Mouse (Mus musculus): ENCODE results near the gene Vwa3b.
"Not testable (repeated sequence)": the region's sequence is repeated elsewhere in the genome, so short reads cannot be mapped to it uniquely, and the experiment has no call there.

The Vwa3b gene

GRCm38 (mm10) chr1:37025962-37026686, at the start of gene Vwa3b:
Gene Vwa3b, plus strand, starts transcription at chr1:37026596.
- DNase-seq (ENCODE audit: low spot score), result no peak

GRCm38 (mm10) chr1:36976770-36977169, 49.6 kb upstream of the Vwa3b start:
- no peak for DNase-seq (ENCODE audit: low spot score)

GRCm38 (mm10) chr1:36982191-36982961, 44.0 kb upstream of the Vwa3b start:
- DNase-seq (ENCODE audit: low spot score), result no peak

- DNase-seq (ENCODE audit: low spot score), result no peak
Observed at GRCm38 (mm10) chr1:36983754-36984153, 42.6 kb upstream of the Vwa3b start.

- DNase-seq (ENCODE audit: low spot score), result no peak
Observed at GRCm38 (mm10) chr1:36984406-36984805, 42.0 kb upstream of the Vwa3b start.

- DNase-seq (ENCODE audit: low spot score), result no peak
Observed at GRCm38 (mm10) chr1:36985896-36986295, 40.5 kb upstream of the Vwa3b start.

GRCm38 (mm10) chr1:36986396-36987160, 39.8 kb upstream of the Vwa3b start:
- no peak for DNase-seq (ENCODE audit: low spot score)

GRCm38 (mm10) chr1:36987172-36988148, 38.9 kb upstream of the Vwa3b start:
- DNase-seq (ENCODE audit: low spot score), result no peak

- no peak for DNase-seq (ENCODE audit: low spot score)
Observed at GRCm38 (mm10) chr1:36988161-36988560, 38.2 kb upstream of the Vwa3b start.

GRCm38 (mm10) chr1:36988561-36988960, 37.8 kb upstream of the Vwa3b start:
- no peak for DNase-seq (ENCODE audit: low spot score)

GRCm38 (mm10) chr1:36994296-36994695, 32.1 kb upstream of the Vwa3b start:
- no peak for DNase-seq (ENCODE audit: low spot score)

- DNase-seq (ENCODE audit: low spot score), result no peak
Observed at GRCm38 (mm10) chr1:36995760-36996159, 30.6 kb upstream of the Vwa3b start.

GRCm38 (mm10) chr1:36996561-36997213, 29.7 kb upstream of the Vwa3b start:
- DNase-seq (ENCODE audit: low spot score), result no peak

GRCm38 (mm10) chr1:37000307-37000706, 26.1 kb upstream of the Vwa3b start:
- DNase-seq (ENCODE audit: low spot score), result no peak

GRCm38 (mm10) chr1:37001636-37002315, 24.6 kb upstream of the Vwa3b start:
- DNase-seq (ENCODE audit: low spot score), result no peak

GRCm38 (mm10) chr1:37002316-37003008, 23.9 kb upstream of the Vwa3b start:
- DNase-seq (ENCODE audit: low spot score), result no peak

GRCm38 (mm10) chr1:37004533-37004932, 21.9 kb upstream of the Vwa3b start:
- DNase-seq (ENCODE audit: low spot score), result no peak

GRCm38 (mm10) chr1:37005036-37005435, 21.4 kb upstream of the Vwa3b start:
- no peak for DNase-seq (ENCODE audit: low spot score)

GRCm38 (mm10) chr1:37006529-37006928, 19.9 kb upstream of the Vwa3b start:
- DNase-seq (ENCODE audit: low spot score), result not testable (repeated sequence)

- no peak for DNase-seq (ENCODE audit: low spot score)
Observed at GRCm38 (mm10) chr1:37009880-37010279, 16.5 kb upstream of the Vwa3b start.

All from layer of hippocampus, adult 9-10 months (tissue).